Mouse (Mus musculus): ENCODE measurements around the gene Gm45140. TPM values are rescaled to one million over a fixed set of nuclear protein-coding genes. Genes with fewer than 3 reads are reported as not detected.

Gene Gm45140
- total and polyA plus RNA-seq, 3 experiments = 9.9 to 26.2 TPM; not detected in 1

DNA sequence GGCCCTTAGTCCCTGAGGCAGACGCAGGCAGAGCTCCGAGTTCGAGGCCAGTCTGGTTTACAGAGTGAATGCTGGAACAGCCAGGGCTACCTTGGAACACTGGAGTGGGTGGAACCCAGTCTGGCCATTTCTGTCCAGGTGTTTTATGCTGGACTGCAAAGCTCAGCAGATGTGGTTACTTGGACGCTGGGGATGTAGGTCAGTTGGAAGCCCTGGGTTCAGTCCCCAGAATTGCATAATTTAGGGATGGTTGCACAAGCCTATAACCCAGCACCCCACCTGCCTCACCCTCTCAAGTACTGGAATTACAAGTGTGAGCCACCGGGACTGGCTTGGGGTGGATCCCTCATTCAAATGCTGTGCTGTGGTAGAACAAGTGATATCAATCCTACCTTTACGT is 30.6 kb upstream of the Gm45140 start:
- H3K27ac ChIP-seq (ENCODE audit: control insufficient read depth, low read depth, low read length) = no peak overlapping the region

DNA sequence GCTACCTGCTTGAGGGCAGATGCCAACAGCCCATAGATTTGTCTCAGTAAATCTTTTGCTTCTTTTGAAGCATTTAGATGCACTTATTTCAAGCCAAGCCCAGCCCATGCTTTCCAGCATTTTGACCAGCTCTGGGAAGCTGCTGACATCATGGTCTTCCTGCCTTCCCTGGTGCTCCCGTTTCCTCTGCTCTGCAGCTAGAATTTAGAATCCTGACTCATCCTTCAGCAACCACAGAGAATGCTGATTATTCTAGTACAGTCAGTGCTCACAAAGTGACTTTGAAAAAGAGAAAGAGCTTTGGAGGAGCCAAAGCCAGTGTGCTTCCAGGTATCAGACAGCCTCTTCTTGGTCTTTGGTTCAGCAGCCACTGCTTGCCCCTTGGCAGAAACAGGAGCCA is 21.5 kb upstream of the Gm45140 start:
- Histone ChIP-seq H3K27me3 (ENCODE audit: control insufficient read depth in 1 of 2, insufficient read depth in 2 of 2, low read length in 2 of 2) (peaks cover 2 to 9% of the 10 kb centered on the region in 2 experiments; a peak in 3 of 4 replicates), H3K79me2 (ENCODE audit: control insufficient read depth, insufficient read depth, low read length, poor library complexity) (no peaks in the 10 kb centered on the region), H3K27ac (ENCODE audit: control insufficient read depth, low read depth, low read length) (no peak overlapping the region), H3K9me3 (replicated peaks; ENCODE audit: insufficient read depth, low read length) (no peaks in the 10 kb centered on the region), H3K4me1 (ENCODE audit: control insufficient read depth in 1 of 2, insufficient read depth in 2 of 2, low read length in 2 of 2) (peaks cover 0 to 3% of the 10 kb centered on the region in 2 experiments; a peak in 2 of 4 replicates), H3K36me3 (ENCODE audit: control insufficient read depth in 1 of 2, insufficient read depth in 2 of 2, low read length in 2 of 2) (no peaks in the 10 kb centered on the region; a peak in 1 of 4 replicates), H3K9ac (ENCODE audit: control insufficient read depth, low read depth, low read length, poor library complexity, severe bottlenecking) (no peak overlapping the region), H3K4me3 (ENCODE audit: control insufficient read depth in 1 of 2, insufficient read depth in 1 of 2, low read depth in 2 of 2, low read length in 2 of 2) (no peak overlapping the region)
- DNase-seq (ENCODE audit: low read depth, low spot score) = no peak
- TF ChIP-seq HCFC1 (IDR thresholded peaks at IDR 0.05; ENCODE audit: low read depth, low read length) (no peak), ZNF384 (IDR thresholded peaks at IDR 0.05; ENCODE audit: low read depth, low read length) (no peak), POLR2A (IDR thresholded peaks at IDR 0.05; ENCODE audit: control insufficient read depth in 1 of 2, insufficient read depth in 1 of 2, low read depth in 1 of 2, low read length in 2 of 2, poor library complexity in 1 of 2) (no peak), MAFK (IDR thresholded peaks at IDR 0.05; ENCODE audit: borderline replicate concordance, low read depth, low read length) (no peak), GATA1 (IDR thresholded peaks at IDR 0.05; ENCODE audit: low read depth, low read length) (no peak), MAX (IDR thresholded peaks at IDR 0.05; ENCODE audit: low read length) (no peak), BHLHE40 (IDR thresholded peaks at IDR 0.05; ENCODE audit: borderline replicate concordance, low read depth, low read length) (no peak), NELFE (IDR thresholded peaks at IDR 0.05; ENCODE audit: low read depth, low read length) (no peak), KAT2A (conservative IDR thresholded peaks at IDR 0.05; ENCODE audit: low read depth, low read length) (no peak), RCOR1 (IDR thresholded peaks at IDR 0.05; ENCODE audit: low read depth, low read length) (no peak), USF2 (IDR thresholded peaks at IDR 0.05; ENCODE audit: borderline replicate concordance in 1 of 2, insufficient read depth in 1 of 2, low read depth in 1 of 2, low read length in 2 of 2) (no peak), MAZ (IDR thresholded peaks at IDR 0.05; ENCODE audit: low read depth, low read length) (no peak), SIN3A (IDR thresholded peaks at IDR 0.05; ENCODE audit: low read length) (no peak), E2F4 (IDR thresholded peaks at IDR 0.05; ENCODE audit: borderline replicate concordance, low read depth, low read length) (no peak), USF1 (IDR thresholded peaks at IDR 0.05; ENCODE audit: low read depth, low read length) (no peak), CHD1 (IDR thresholded peaks at IDR 0.05; ENCODE audit: low read depth, low read length) (no peak), NRF1 (IDR thresholded peaks at IDR 0.05; ENCODE audit: insufficient read depth, low read depth, low read length, poor library complexity, severe bottlenecking) (no peak), CTCF (IDR thresholded peaks at IDR 0.05 in 2 of 3, conservative IDR thresholded peaks at IDR 0.05 in 1 of 3; ENCODE audit: control insufficient read depth in 1 of 3, insufficient read depth in 1 of 3, low read depth in 2 of 3, low read length in 3 of 3, poor library complexity in 1 of 3, severe bottlenecking in 1 of 3) (no peak), CHD2 (IDR thresholded peaks at IDR 0.05; ENCODE audit: low read length) (no peak)

More for the DNA sequence above, 30.6 kb upstream of the Gm45140 start:
- Histone ChIP-seq H3K9ac (ENCODE audit: control insufficient read depth, low read depth, low read length, poor library complexity, severe bottlenecking) (no peak overlapping the region), H3K4me3 (ENCODE audit: control insufficient read depth in 1 of 2, insufficient read depth in 1 of 2, low read depth in 2 of 2, low read length in 2 of 2) (no peak overlapping the region), H3K27me3 (ENCODE audit: control insufficient read depth in 1 of 2, insufficient read depth in 2 of 2, low read length in 2 of 2) (no peaks in the 10 kb centered on the region), H3K36me3 (ENCODE audit: control insufficient read depth in 1 of 2, insufficient read depth in 2 of 2, low read length in 2 of 2) (peaks cover 0 to 27% of the 10 kb centered on the region in 2 experiments; a peak in 2 of 4 replicates), H3K79me2 (ENCODE audit: control insufficient read depth, insufficient read depth, low read length, poor library complexity) (no peaks in the 10 kb centered on the region), H3K4me1 (ENCODE audit: control insufficient read depth in 1 of 2, insufficient read depth in 2 of 2, low read length in 2 of 2) (peaks cover 12 to 28% of the 10 kb centered on the region in 2 experiments), H3K9me3 (replicated peaks; ENCODE audit: insufficient read depth, low read length) (no peaks in the 10 kb centered on the region)
- DNase-seq (ENCODE audit: low read depth, low spot score) = no peak
- no peak for TF ChIP-seq EP300 (IDR thresholded peaks at IDR 0.05; ENCODE audit: low read depth in 1 of 2, low read length in 2 of 2)
- no peak for TF ChIP-seq MAZ (IDR thresholded peaks at IDR 0.05; ENCODE audit: low read depth, low read length)
- no peak for TF ChIP-seq MYC (IDR thresholded peaks at IDR 0.05; ENCODE audit: low read depth, low read length)
- no peak for TF ChIP-seq USF2 (IDR thresholded peaks at IDR 0.05; ENCODE audit: borderline replicate concordance in 1 of 2, insufficient read depth in 1 of 2, low read depth in 1 of 2, low read length in 2 of 2)
- TF ChIP-seq NELFE (IDR thresholded peaks at IDR 0.05; ENCODE audit: low read depth, low read length) = no peak
- no peak for TF ChIP-seq ELF1 (IDR thresholded peaks at IDR 0.05; ENCODE audit: low read depth, low read length)
- TF ChIP-seq TAL1 (IDR thresholded peaks at IDR 0.05; ENCODE audit: low read length) = no peak
- TF ChIP-seq ZNF384 (IDR thresholded peaks at IDR 0.05; ENCODE audit: low read depth, low read length) = no peak
- no peak for TF ChIP-seq POLR2AphosphoS2 (IDR thresholded peaks at IDR 0.05; ENCODE audit: low read length)
- TF ChIP-seq GABPA (IDR thresholded peaks at IDR 0.05; ENCODE audit: low read depth, low read length) = no peak
- no peak for TF ChIP-seq RAD21 (IDR thresholded peaks at IDR 0.05; ENCODE audit: low read depth, low read length)
- no peak for TF ChIP-seq RCOR1 (IDR thresholded peaks at IDR 0.05; ENCODE audit: low read depth, low read length)
- TF ChIP-seq E2F4 (IDR thresholded peaks at IDR 0.05; ENCODE audit: borderline replicate concordance, low read depth, low read length) = no peak
